Mouse (Mus musculus) urinary bladder, postnatal 10 days (tissue): ENCODE results near the gene Wdhd1.

Experiments
- DNase-seq: peaks from one replicate; pipeline ENCODE4 v3.0.0; 2022; ENCODE audit warnings: low spot score

The Wdhd1 gene

GRCm38 (mm10) chr14:47281535-47281934 is 4.9 kb upstream of the Wdhd1 start:
- no peak for DNase-seq

GRCm38 (mm10) chr14:47279058-47279457 is 2.4 kb upstream of the Wdhd1 start:
- DNase-seq, result no peak

GRCm38 (mm10) chr14:47276036-47276603 is 537 bp downstream of the Wdhd1 start:
- DNase-seq, result no peak

- DNase-seq, result no peak
Measured at GRCm38 (mm10) chr14:47275417-47275816, 1.2 kb downstream of the Wdhd1 start.

GRCm38 (mm10) chr14:47273751-47274150 is 2.9 kb downstream of the Wdhd1 start:
- no peak for DNase-seq

- no peak for DNase-seq
Measured at GRCm38 (mm10) chr14:47269706-47270105, 7.0 kb downstream of the Wdhd1 start.

- DNase-seq, result no peak
Measured at GRCm38 (mm10) chr14:47269056-47269455, 7.6 kb downstream of the Wdhd1 start.

GRCm38 (mm10) chr14:47265829-47266228 is 10.8 kb downstream of the Wdhd1 start:
- no peak for DNase-seq

GRCm38 (mm10) chr14:47264866-47265265 is 11.8 kb downstream of the Wdhd1 start:
- no peak for DNase-seq

- no peak for DNase-seq
Measured at GRCm38 (mm10) chr14:47249839-47250238, 26.8 kb downstream of the Wdhd1 start.

- no peak for DNase-seq
Measured at GRCm38 (mm10) chr14:47242753-47243152, 33.9 kb downstream of the Wdhd1 start.

GRCm38 (mm10) chr14:47241046-47241445 is 35.6 kb downstream of the Wdhd1 start:
- DNase-seq, result no peak

GRCm38 (mm10) chr14:47240600-47240999 is 36.1 kb downstream of the Wdhd1 start:
- no peak for DNase-seq

GRCm38 (mm10) chr14:47237286-47237685 is 39.4 kb downstream of the Wdhd1 start:
- no peak for DNase-seq

- DNase-seq, result no peak
Measured at GRCm38 (mm10) chr14:47236491-47236890, 40.2 kb downstream of the Wdhd1 start.

GRCm38 (mm10) chr14:47234526-47235250 is 42.0 kb downstream of the Wdhd1 start:
- no peak for DNase-seq

GRCm38 (mm10) chr14:47234032-47234431 is 42.6 kb downstream of the Wdhd1 start:
- DNase-seq, result no peak

GRCm38 (mm10) chr14:47233602-47234001 is 43.1 kb downstream of the Wdhd1 start:
- no peak for DNase-seq

GRCm38 (mm10) chr14:47229796-47230376 is 46.8 kb downstream of the Wdhd1 start:
- no peak for DNase-seq

GRCm38 (mm10) chr14:47225931-47226330 is 50.7 kb downstream of the Wdhd1 start:
- DNase-seq, result no peak

GRCm38 (mm10) chr14:47224476-47225325 is 52.0 kb downstream of the Wdhd1 start:
- no peak for DNase-seq

- DNase-seq, result no peak
Measured at GRCm38 (mm10) chr14:47222631-47223450, 53.8 kb downstream of the Wdhd1 start.
